Mouse (Mus musculus): Measurements from ENCODE around the gene Mlxip.

Mlxip gene

GRCm38 (mm10) chr5:123394303-123394956 lies at the start of gene Mlxip:
Gene Mlxip (plus strand): TSS chr5:123394798.
- peak; percentile 96 to 97 for DNase-seq (ENCODE audit: low spot score in 2 of 2)

GRCm38 (mm10) chr5:123344963-123345852 lies 49.4 kb upstream of the Mlxip start:
- peak; percentile 46 to 50 for DNase-seq (ENCODE audit: low spot score in 2 of 2)

- DNase-seq (ENCODE audit: low spot score in 2 of 2), result peak; percentile 77 to 80
Observed at GRCm38 (mm10) chr5:123345853-123346654, 48.5 kb upstream of the Mlxip start.

GRCm38 (mm10) chr5:123346701-123347270 lies 47.8 kb upstream of the Mlxip start:
- no peak for DNase-seq (ENCODE audit: low spot score in 2 of 2)

GRCm38 (mm10) chr5:123347985-123348384 lies 46.6 kb upstream of the Mlxip start:
- DNase-seq (ENCODE audit: low spot score in 2 of 2), result no peak

GRCm38 (mm10) chr5:123350386-123350785 lies 44.2 kb upstream of the Mlxip start:
- peak in 1 of 2 experiments; percentile 19 for DNase-seq (ENCODE audit: low spot score in 2 of 2)

- DNase-seq (ENCODE audit: low spot score in 2 of 2), result no peak
Observed at GRCm38 (mm10) chr5:123355918-123356317, 38.7 kb upstream of the Mlxip start.

GRCm38 (mm10) chr5:123357253-123357652 lies 37.3 kb upstream of the Mlxip start:
- no peak for DNase-seq (ENCODE audit: low spot score in 2 of 2)

- no peak for DNase-seq (ENCODE audit: low spot score in 2 of 2)
Observed at GRCm38 (mm10) chr5:123359431-123359830, 35.2 kb upstream of the Mlxip start.

- DNase-seq (ENCODE audit: low spot score in 2 of 2), result no peak
Observed at GRCm38 (mm10) chr5:123362911-123363310, 31.7 kb upstream of the Mlxip start.

- peak; percentile 82 to 83 for DNase-seq (ENCODE audit: low spot score in 2 of 2)
Observed at GRCm38 (mm10) chr5:123364302-123364971, 30.2 kb upstream of the Mlxip start.

GRCm38 (mm10) chr5:123368869-123369488 lies 25.6 kb upstream of the Mlxip start:
- DNase-seq (ENCODE audit: low spot score in 2 of 2), result no peak

- DNase-seq (ENCODE audit: low spot score in 2 of 2), result no peak
Observed at GRCm38 (mm10) chr5:123370049-123370448, 24.5 kb upstream of the Mlxip start.

- no peak for DNase-seq (ENCODE audit: low spot score in 2 of 2)
Observed at GRCm38 (mm10) chr5:123375262-123375661, 19.3 kb upstream of the Mlxip start.

GRCm38 (mm10) chr5:123375793-123376452 lies 18.7 kb upstream of the Mlxip start:
- DNase-seq (ENCODE audit: low spot score in 2 of 2), result no peak

GRCm38 (mm10) chr5:123376569-123376968 lies 18.0 kb upstream of the Mlxip start:
- DNase-seq (ENCODE audit: low spot score in 2 of 2), result peak; percentile 71 to 78

- peak; percentile 63 to 80 for DNase-seq (ENCODE audit: low spot score in 2 of 2)
Observed at GRCm38 (mm10) chr5:123377120-123377955, 17.3 kb upstream of the Mlxip start.

GRCm38 (mm10) chr5:123378712-123379111 lies 15.9 kb upstream of the Mlxip start:
- no peak for DNase-seq (ENCODE audit: low spot score in 2 of 2)

GRCm38 (mm10) chr5:123379504-123379931 lies 15.1 kb upstream of the Mlxip start:
- no peak for DNase-seq (ENCODE audit: low spot score in 2 of 2)

All from heart, adult 9 months (tissue).